Comparison of ENCODE assay signal across 17 mouse cellular contexts in the genomic region with DNA sequence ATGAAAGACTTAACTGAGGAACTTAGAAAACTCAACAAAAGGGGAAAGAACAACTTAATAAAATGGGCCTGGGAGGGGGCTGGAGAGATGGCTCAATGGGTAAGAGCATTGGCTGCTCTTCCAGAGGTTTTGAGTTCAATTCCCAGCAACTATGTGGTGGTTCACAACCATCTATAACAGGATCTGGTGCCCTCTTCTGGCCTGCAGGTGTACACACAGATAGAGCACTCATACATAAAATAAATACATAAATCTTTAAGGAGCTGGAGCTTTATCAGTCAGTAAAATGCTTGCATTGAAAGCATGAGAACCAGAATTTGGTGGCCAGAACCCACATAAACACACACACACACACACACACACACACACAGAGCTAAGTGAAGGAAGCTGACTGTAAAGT. TPM values are rescaled to one million over a fixed set of nuclear protein-coding genes. Genes with fewer than 3 reads are reported as not detected.
A peak's percentile ranks its signal among the peaks of the same experiment; 100 is the strongest.
DNase-seq lines count a peak whose midpoint lies in the region; ATAC-seq and TF ChIP-seq lines count a peak whose summit lies in the region.
"Had no signal": no experiment of that assay in that cellular context is flagged by ENCODE, and none has a peak within 500 bp of the region (broad histone marks: within the 10 kb centered on the region; RNA-seq: fewer than 3 reads in every experiment).

No protein-coding gene starts in this region.

- H3K4me2 ChIP-seq in hindbrain, postnatal 0 days (ENCODE audit: low read depth, low read length) = no peak overlapping the region
- H3K4me2 ChIP-seq in hindbrain, embryonic 12.5 days (replicated peaks) = no peak overlapping the region
- H3K4me2 ChIP-seq in kidney, embryonic 16.5 days (replicated peaks; ENCODE audit: low read depth, low read length) = no peak overlapping the region
- H3K4me2 ChIP-seq: limb, embryonic 13.5 days; neural tube, embryonic 15.5 days had no signal

- H3K36me3 ChIP-seq in hindbrain, postnatal 0 days (ENCODE audit: insufficient read depth, low read length) = no peaks in the 10 kb centered on the region
- H3K36me3 ChIP-seq in hindbrain, embryonic 12.5 days = 0 out of 2 replicates have a peak, but pooled peaks cover 4% of the 10 kb centered on the region
- no peaks in the 10 kb centered on the region for H3K36me3 ChIP-seq in thymus, adult 2 months (ENCODE audit: control insufficient read depth, insufficient read depth, low read length)
- peaks cover 6% of the 10 kb centered on the region; the same call in 1 of the 2 replicates for H3K36me3 ChIP-seq in kidney, embryonic 16.5 days (ENCODE audit: insufficient read depth, low read length)

- H3K4me3 ChIP-seq in hindbrain, postnatal 0 days (ENCODE audit: low read length) = no peak overlapping the region
- no peak overlapping the region for H3K4me3 ChIP-seq in hindbrain, embryonic 12.5 days
- H3K4me3 ChIP-seq in thymus, adult 2 months (ENCODE audit: control insufficient read depth, insufficient read depth, low read length) = no peak overlapping the region
- no peak overlapping the region for H3K4me3 ChIP-seq in kidney, embryonic 16.5 days (ENCODE audit: low read length)
- H3K4me3 ChIP-seq: heart, embryonic 13.5 days; limb, embryonic 13.5 days; neural tube, embryonic 15.5 days had no signal

- H3K27ac ChIP-seq in hindbrain, postnatal 0 days = no peak overlapping the region
- H3K27ac ChIP-seq in hindbrain, embryonic 12.5 days = no peak overlapping the region
- H3K27ac ChIP-seq in thymus, adult 2 months (ENCODE audit: control insufficient read depth, insufficient read depth, low read length) = no peak overlapping the region
- no peak overlapping the region for H3K27ac ChIP-seq in kidney, embryonic 16.5 days (ENCODE audit: low read length)
- H3K27ac ChIP-seq: limb, embryonic 13.5 days; neural tube, embryonic 15.5 days had no signal

- TF ChIP-seq CTCF in hindbrain, postnatal 0 days (IDR thresholded peaks at IDR 0.05; ENCODE audit: low read depth) = peak; percentile 18; the same call in 1 of the 2 replicates
- no peak for TF ChIP-seq CTCF in thymus, adult 2 months (IDR thresholded peaks at IDR 0.05; ENCODE audit: borderline replicate concordance, control insufficient read depth, extremely low read depth, insufficient read depth, low read length, poor library complexity)

- no peaks in the 10 kb centered on the region for H3K9me3 ChIP-seq in hindbrain, postnatal 0 days (ENCODE audit: low read length)
- no peaks in the 10 kb centered on the region for H3K9me3 ChIP-seq in hindbrain, embryonic 12.5 days (replicated peaks)
- H3K9me3 ChIP-seq in kidney, embryonic 16.5 days (ENCODE audit: low read length) = no peaks in the 10 kb centered on the region
- H3K9me3 ChIP-seq: heart, embryonic 13.5 days; limb, embryonic 13.5 days; neural tube, embryonic 15.5 days had no signal

- H3K27me3 ChIP-seq in hindbrain, postnatal 0 days (ENCODE audit: insufficient read depth, low read length) = no peaks in the 10 kb centered on the region
- no peaks in the 10 kb centered on the region for H3K27me3 ChIP-seq in hindbrain, embryonic 12.5 days
- no peaks in the 10 kb centered on the region for H3K27me3 ChIP-seq in thymus, adult 2 months (ENCODE audit: control insufficient read depth, insufficient read depth, low read length)
- H3K27me3 ChIP-seq in kidney, embryonic 16.5 days (ENCODE audit: insufficient read depth, low read length) = no peaks in the 10 kb centered on the region
- H3K27me3 ChIP-seq: heart, embryonic 13.5 days; limb, embryonic 13.5 days; neural tube, embryonic 15.5 days had no signal

- H3K4me1 ChIP-seq in hindbrain, postnatal 0 days (ENCODE audit: insufficient read depth, low read length) = no peaks in the 10 kb centered on the region
- no peaks in the 10 kb centered on the region for H3K4me1 ChIP-seq in hindbrain, embryonic 12.5 days
- H3K4me1 ChIP-seq in thymus, adult 2 months (replicated peaks; ENCODE audit: control insufficient read depth, insufficient read depth, low read length) = no peaks in the 10 kb centered on the region
- H3K4me1 ChIP-seq in kidney, embryonic 16.5 days (ENCODE audit: insufficient read depth, low read length) = no peaks in the 10 kb centered on the region
- H3K4me1 ChIP-seq: limb, embryonic 13.5 days; neural tube, embryonic 15.5 days had no signal

- no peak for TF ChIP-seq POLR2A in thymus, adult 2 months (IDR thresholded peaks at IDR 0.05; ENCODE audit: control insufficient read depth, extremely low read depth, insufficient read depth, low read length, poor library complexity)

- ATAC-seq in hindbrain, postnatal 0 days = no peak
- no peak for ATAC-seq in hindbrain, embryonic 12.5 days (ENCODE audit: low FRiP score)
- ATAC-seq in kidney, embryonic 16.5 days (ENCODE audit: low FRiP score, low TSS enrichment) = no peak
- ATAC-seq in erythroblast, adult 5-6 weeks (replicated peaks; ENCODE audit: low FRiP score, poor library complexity, severe bottlenecking) = no peak
- ATAC-seq: midbrain, embryonic 16.5 days had no signal

- no peak overlapping the region for H3K9ac ChIP-seq in hindbrain, postnatal 0 days (replicated peaks; ENCODE audit: low read length)
- no peak overlapping the region for H3K9ac ChIP-seq in hindbrain, embryonic 12.5 days
- H3K9ac ChIP-seq in kidney, embryonic 16.5 days (replicated peaks; ENCODE audit: low read length) = no peak overlapping the region
- H3K9ac ChIP-seq: limb, embryonic 13.5 days; neural tube, embryonic 15.5 days had no signal

- DNase-seq in hindbrain, postnatal 0 days (ENCODE audit: low spot score) = no peak
- DNase-seq in thymus, adult 2 months = peak; percentile 18
- no peak for DNase-seq in thymus, postnatal 36 days
- DNase-seq in NIH3T3 (ENCODE audit: low read depth) = peak; percentile 18
- peak; percentile 12 for DNase-seq in thymus, postnatal 25 days
- DNase-seq: cerebellum, adult 9-10 months; embryo, embryonic 11 days; kidney, postnatal 25 days; lung, postnatal 14 days; spleen, adult 18-20 months had no signal

RNA-seq across cellular contexts. Expression of a gene that starts 8.4 kb away (rescaled TPM):
- 51.1 and 75.8 TPM in 2 replicates for total RNA-seq in hindbrain, postnatal 0 days (2014; rRNA removed)
- 75.0 and 76.3 TPM in 2 replicates for polyA plus RNA-seq in hindbrain, postnatal 0 days (2015; fragmentation: Nextera tagmentation; extraction: Ambion mirVana)
- polyA plus RNA-seq in hindbrain, embryonic 12.5 days (2016; fragmentation: Nextera tagmentation; extraction: Ambion mirVana) = 106 and 110 TPM in 2 replicates
- polyA plus RNA-seq in thymus, adult 2 months (2012; rRNA removed) = 69.1 and 75.6 TPM in 2 replicates
- polyA plus RNA-seq in kidney, embryonic 16.5 days (2015; fragmentation: Nextera tagmentation; extraction: Ambion mirVana) = 85.3 and 95.0 TPM in 2 replicates
- 12.3 and 20.7 TPM in 2 replicates for total RNA-seq in erythroblast, adult 5-6 weeks (2015; ENCODE audit: low replicate concordance)
- 20.8 and 21.0 TPM in 2 replicates for total RNA-seq in erythroblast, adult 5-6 weeks (2017; ENCODE audit: low replicate concordance)

RNA-seq across cellular contexts. Expression of a gene that starts 11.8 kb away (rescaled TPM):
- 41.5 and 58.7 TPM in 2 replicates for total RNA-seq in hindbrain, postnatal 0 days (2014; rRNA removed)
- 49.9 and 50.2 TPM in 2 replicates for polyA plus RNA-seq in hindbrain, postnatal 0 days (2015; fragmentation: Nextera tagmentation; extraction: Ambion mirVana)
- 39.5 and 39.9 TPM in 2 replicates for polyA plus RNA-seq in hindbrain, embryonic 12.5 days (2016; fragmentation: Nextera tagmentation; extraction: Ambion mirVana)
- polyA plus RNA-seq in thymus, adult 2 months (2012; rRNA removed) = 34.5 and 38.9 TPM in 2 replicates
- polyA plus RNA-seq in kidney, embryonic 16.5 days (2015; fragmentation: Nextera tagmentation; extraction: Ambion mirVana) = 74.5 and 75.3 TPM in 2 replicates
- 6.3 and 15.0 TPM in 2 replicates for total RNA-seq in erythroblast, adult 5-6 weeks (2015; ENCODE audit: low replicate concordance)
- total RNA-seq in erythroblast, adult 5-6 weeks (2017; ENCODE audit: low replicate concordance) = 1.4 and 6.1 TPM in 2 replicates

RNA-seq across cellular contexts. Expression of a gene that starts 57.5 kb away (rescaled TPM):
- 133 and 136 TPM in 2 replicates for total RNA-seq in hindbrain, postnatal 0 days (2014; rRNA removed)
- 97.6 and 103 TPM in 2 replicates for polyA plus RNA-seq in hindbrain, postnatal 0 days (2015; fragmentation: Nextera tagmentation; extraction: Ambion mirVana)
- polyA plus RNA-seq in hindbrain, embryonic 12.5 days (2016; fragmentation: Nextera tagmentation; extraction: Ambion mirVana) = 43.8 and 44.1 TPM in 2 replicates
- polyA plus RNA-seq in thymus, adult 2 months (2012; rRNA removed) = 19.9 and 30.7 TPM in 2 replicates
- 98.3 and 108 TPM in 2 replicates for polyA plus RNA-seq in kidney, embryonic 16.5 days (2015; fragmentation: Nextera tagmentation; extraction: Ambion mirVana)
- not detected in 2 replicates for total RNA-seq in erythroblast, adult 5-6 weeks (2015; ENCODE audit: low replicate concordance)
- total RNA-seq in erythroblast, adult 5-6 weeks (2017; ENCODE audit: low replicate concordance) = not detected in 2 replicates

RNA-seq across cellular contexts. Expression of a gene that starts 58.8 kb away (rescaled TPM):
- total RNA-seq in hindbrain, postnatal 0 days (2014; rRNA removed) = 74.4 and 76.0 TPM in 2 replicates
- 129 and 136 TPM in 2 replicates for polyA plus RNA-seq in hindbrain, postnatal 0 days (2015; fragmentation: Nextera tagmentation; extraction: Ambion mirVana)
- 193 and 194 TPM in 2 replicates for polyA plus RNA-seq in hindbrain, embryonic 12.5 days (2016; fragmentation: Nextera tagmentation; extraction: Ambion mirVana)
- polyA plus RNA-seq in thymus, adult 2 months (2012; rRNA removed) = 146 and 149 TPM in 2 replicates
- polyA plus RNA-seq in kidney, embryonic 16.5 days (2015; fragmentation: Nextera tagmentation; extraction: Ambion mirVana) = 233 and 259 TPM in 2 replicates
- 41.9 and 43.5 TPM in 2 replicates for total RNA-seq in erythroblast, adult 5-6 weeks (2015; ENCODE audit: low replicate concordance)
- 33.8 and 74.4 TPM in 2 replicates for total RNA-seq in erythroblast, adult 5-6 weeks (2017; ENCODE audit: low replicate concordance)

Comparison
In these comparisons a context has a peak if more than half of its experiments do, and no peak if none do; other contexts are left out.
1. DNase-seq: peak in thymus, adult 2 months (single experiment), NIH3T3 (single experiment) and thymus, postnatal 25 days (single experiment); none in hindbrain, postnatal 0 days (single experiment) and thymus, postnatal 36 days (0 of 2).